Mouse (Mus musculus) CD4-positive, CD25-positive, alpha-beta regulatory T cell, adult 4 months (primary cell): ENCODE results near the gene Thada. TPM values are rescaled to one million over a fixed set of nuclear protein-coding genes. Genes with fewer than 3 reads are reported as not detected.

ENCODE experiments used
- ATAC-seq: one replicate; pipeline ENCODE4 v1.8.0; 2017
- polyA plus RNA-seq, 2 experiments: library from polyadenylated mRNA; unstranded; fragments of 100-300 nt; shearing (Covaris generic); gene quantifications; one replicate each; pipeline ENCODE4 v1.2.1; 2017

The Thada gene
- polyA plus RNA-seq, 2 experiments from 2014 or later: 83.1 to 129 TPM

DNA sequence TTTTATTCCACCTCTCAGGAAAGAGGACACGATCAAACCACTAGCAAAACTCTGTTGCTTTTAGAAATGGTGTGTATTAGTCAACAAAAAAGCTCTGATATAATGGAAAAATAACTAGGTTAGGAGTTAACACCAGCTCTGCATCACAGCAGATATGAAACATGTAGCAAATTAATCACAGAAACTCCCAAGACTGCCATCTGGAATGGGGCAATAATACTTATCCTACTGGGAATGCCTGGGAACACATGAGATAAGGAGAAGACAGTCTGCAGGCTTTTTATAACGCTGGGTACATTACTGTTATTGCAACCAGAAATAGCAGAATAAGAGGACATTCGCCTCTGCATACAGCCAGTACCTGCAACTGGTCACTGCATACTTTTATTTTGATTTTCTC is 96.2 kb downstream of the Thada start:
- ATAC-seq: no peak

DNA sequence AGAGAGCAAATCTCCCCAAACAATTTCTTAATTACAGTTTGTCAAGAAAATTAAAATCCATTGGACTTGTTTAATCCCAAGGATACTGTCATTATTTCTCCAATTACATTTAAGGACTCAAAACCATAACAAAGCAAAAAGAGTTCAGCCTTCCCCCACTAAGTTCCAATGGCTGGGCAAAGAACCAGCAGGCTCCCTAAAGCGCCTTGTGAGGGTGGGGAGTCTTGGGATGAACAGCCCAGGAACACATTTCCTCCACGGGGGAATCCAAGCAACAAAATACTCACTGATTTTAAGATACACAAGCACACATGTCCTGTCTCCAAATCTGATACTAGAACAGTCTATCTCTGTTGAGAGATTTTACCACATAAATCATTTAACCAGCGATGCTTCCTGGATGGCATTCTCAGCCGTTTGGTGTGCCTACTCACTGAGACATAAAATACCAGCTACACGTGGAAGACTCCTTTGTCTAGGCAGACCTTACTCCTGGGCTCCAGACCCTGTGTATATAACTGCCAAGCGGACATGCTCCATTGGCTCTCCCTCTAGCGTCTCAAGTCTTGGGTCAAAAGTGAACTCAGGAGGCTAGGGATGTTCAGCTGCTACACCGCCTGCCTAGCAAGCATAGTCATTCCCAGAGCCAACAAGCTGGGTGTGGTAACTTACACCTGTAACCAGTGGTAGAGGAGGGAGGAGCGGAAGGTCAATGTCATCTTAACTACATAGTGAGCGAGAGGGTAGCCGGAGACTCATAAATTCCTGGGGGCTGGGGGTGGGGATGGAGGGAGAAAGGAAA is 97.6 kb downstream of the Thada start:
- ATAC-seq: no peak

DNA sequence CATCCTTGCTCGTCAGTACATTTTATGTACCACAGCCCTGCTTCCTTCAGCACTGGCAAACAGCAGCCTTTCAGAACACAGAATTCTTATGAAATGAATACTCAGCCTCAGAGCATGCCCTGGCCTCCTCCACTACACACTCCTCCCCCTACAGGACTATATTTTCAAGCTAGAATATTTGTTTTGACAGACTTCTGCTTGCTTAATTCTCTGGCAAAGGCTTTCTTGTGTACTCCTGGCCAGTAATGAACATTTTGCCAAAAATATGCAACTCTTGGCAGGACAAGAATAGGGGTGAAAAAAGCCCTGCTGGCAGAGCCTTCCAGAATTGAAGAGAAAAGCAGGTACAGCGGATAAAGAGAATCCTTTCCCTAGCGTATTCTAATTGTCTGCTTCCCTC is 98.3 kb downstream of the Thada start:
- ATAC-seq: no peak

GRCm38 (mm10) chr17:84365791-84366301 is 100.2 kb downstream of the Thada start:
- ATAC-seq: no peak

GRCm38 (mm10) chr17:84365006-84365716 is 100.8 kb downstream of the Thada start:
- ATAC-seq: no peak

DNA sequence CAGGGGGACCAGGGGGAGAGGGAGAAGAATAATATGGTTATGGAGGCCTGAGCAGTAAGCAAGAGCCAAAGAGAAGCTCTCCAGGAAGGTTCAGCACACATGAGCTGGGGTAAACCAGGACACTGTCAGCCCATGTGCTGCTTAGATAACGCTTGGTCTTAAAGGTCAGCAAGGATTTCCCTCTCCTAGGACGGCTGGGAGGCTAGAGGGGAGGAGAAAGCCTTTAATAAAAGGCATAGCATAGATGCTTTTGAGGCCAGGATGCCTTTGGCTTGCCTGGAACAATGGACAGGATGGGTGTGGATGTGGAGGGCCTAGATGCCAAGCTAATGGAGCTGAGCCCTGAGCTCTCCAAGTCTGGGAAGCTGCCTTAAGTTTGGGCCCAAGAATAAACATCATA is 102.6 kb downstream of the Thada start:
- ATAC-seq: no peak

GRCm38 (mm10) chr17:84362581-84363286 is 103.3 kb downstream of the Thada start:
- no peak for ATAC-seq

- ATAC-seq: no peak
Measured at GRCm38 (mm10) chr17:84361006-84361405, 105.0 kb downstream of the Thada start.

DNA sequence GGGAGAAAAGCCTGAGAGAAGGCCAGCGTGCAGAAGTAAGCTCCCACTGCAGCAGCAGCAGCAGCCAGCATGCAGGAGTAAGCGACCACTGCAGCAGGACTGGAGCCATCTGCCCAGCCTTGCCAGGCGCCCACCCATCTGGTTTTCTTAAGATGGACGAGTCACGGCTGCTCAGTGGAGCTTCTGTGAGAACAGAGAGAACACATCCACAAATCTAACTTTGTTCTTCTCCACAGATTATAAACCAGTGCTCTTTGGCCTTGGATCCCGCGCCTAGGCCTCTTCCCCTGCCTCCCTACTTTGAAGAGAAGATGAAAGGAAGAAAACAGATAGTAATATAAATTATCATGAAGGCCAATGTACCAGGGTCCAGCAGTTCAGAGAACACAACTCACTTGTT is 106.2 kb downstream of the Thada start:
- no peak for ATAC-seq

DNA sequence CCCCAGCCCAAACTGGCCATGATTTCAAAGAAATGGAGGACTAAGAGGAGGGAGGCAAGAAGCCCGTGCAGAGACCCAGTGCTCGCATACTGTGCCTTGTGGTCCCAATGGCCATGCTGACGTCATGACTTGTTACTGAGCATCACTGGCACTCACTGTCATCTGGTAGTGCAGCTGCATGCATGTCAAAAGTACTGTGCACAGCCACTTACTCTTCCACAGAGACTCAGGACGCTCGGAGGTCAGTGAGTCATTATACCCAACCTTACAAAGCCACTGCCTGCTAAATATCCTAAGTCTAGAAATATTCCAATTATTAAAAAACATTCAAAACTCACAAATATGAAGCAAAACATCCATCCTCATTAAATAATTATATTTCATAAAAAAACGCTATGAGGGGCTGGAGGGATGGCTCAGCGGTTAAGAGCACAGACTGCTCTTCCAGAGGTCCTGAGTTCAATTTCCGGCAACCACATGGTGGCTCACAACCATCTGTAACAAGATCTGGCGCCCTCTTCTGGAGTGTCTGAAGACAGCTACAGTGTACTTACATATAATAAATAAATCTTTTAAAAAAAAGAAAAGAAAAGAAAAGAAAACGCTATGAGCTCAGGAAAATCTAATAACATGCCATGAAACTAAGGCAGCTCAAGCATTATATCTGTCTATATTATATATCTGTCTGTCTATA is 106.9 kb downstream of the Thada start:
- no peak for ATAC-seq

GRCm38 (mm10) chr17:84357776-84358175 is 108.2 kb downstream of the Thada start:
- no peak for ATAC-seq

GRCm38 (mm10) chr17:84356056-84356887 is 109.7 kb downstream of the Thada start:
- no peak for ATAC-seq

- ATAC-seq: no peak
Measured at GRCm38 (mm10) chr17:84355006-84355405, 111.0 kb downstream of the Thada start.

- ATAC-seq: no peak
Measured at GRCm38 (mm10) chr17:84353902-84354311, 112.1 kb downstream of the Thada start.

DNA sequence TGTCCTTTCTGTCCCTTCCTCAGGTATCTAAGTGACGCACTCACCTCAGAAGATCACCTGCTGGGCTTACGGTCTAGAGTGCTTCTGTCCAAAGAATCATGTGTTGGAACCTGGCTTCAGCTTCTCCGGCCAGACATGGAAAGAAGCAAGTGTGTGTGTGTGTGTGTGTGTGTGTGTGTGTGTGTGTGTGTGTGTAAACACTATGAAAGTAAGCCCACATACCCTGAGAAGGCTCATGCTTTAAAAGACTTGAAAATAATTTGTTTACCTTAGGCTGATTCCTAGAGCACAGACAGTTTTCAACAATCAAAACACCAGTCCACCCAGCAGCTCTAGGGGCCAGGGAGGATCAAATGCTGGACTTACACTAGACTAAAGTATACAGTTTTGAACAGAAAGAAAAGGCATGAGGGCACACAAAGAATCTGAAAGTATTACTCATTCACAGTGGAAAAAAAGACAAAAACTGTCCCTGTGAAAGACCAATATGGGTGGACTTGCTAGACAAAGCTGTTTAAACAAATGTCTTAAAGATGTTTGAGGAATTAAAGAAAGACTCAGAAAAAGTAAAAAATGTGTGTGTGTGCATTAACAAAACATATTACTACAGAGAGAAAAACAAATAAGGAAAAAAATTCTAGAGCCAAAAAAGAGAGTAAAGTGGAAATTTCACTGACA is 112.6 kb downstream of the Thada start:
- ATAC-seq: no peak

- no peak for ATAC-seq
Measured at GRCm38 (mm10) chr17:84352790-84353154, 113.2 kb downstream of the Thada start.

GRCm38 (mm10) chr17:84351912-84352789 is 113.9 kb downstream of the Thada start:
- ATAC-seq: peak; percentile 47

DNA sequence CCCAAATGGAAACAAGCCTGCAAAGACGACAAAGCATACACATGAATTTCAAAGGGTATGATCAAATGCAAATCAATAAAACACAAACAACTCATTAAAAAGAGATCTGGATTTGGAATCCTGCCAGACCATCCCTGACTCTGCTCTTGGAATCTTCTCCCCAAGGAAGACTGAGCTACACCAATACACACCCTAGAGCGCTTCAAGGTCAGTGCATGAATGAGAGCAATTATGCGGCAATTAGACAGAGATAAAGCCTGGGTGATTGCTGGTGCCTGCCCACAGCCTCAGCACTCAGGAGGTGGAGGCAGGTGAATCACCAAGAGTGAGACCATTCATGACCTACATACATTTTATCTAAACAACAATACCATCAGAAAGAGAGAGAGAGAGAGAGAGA is 114.7 kb downstream of the Thada start:
- no peak for ATAC-seq

GRCm38 (mm10) chr17:84348865-84349264 is 117.1 kb downstream of the Thada start:
- ATAC-seq: no peak

- ATAC-seq: no peak
Measured at GRCm38 (mm10) chr17:84342299-84342817, 123.6 kb downstream of the Thada start.
